ENCODE assay signal across 10 mouse cellular contexts in genomic region chr12:25189174-25189761, GRCm38 (mm10).
DNase-seq lines count a peak whose midpoint lies in the region; ATAC-seq and TF ChIP-seq lines count a peak whose summit lies in the region.
"Had no signal": no experiment of that assay in that cellular context is flagged by ENCODE, and none has a peak within 500 bp of the region (broad histone marks: within the 10 kb centered on the region; RNA-seq: fewer than 3 reads in every experiment).

No protein-coding gene starts in this region.

- no peak for TF ChIP-seq EP300 in heart, adult 2 months (IDR thresholded peaks at IDR 0.05; ENCODE audit: insufficient read depth, low read depth, low read length)

- peak; percentile 51; the same call in 1 of the 2 replicates for ATAC-seq in monocyte, adult 5-6 weeks (replicated peaks; ENCODE audit: insufficient number of reproducible peaks, low FRiP score, low TSS enrichment, poor library complexity, severe bottlenecking)
- ATAC-seq in erythroblast, adult 5-6 weeks (replicated peaks; ENCODE audit: low FRiP score, poor library complexity, severe bottlenecking): no peak

- TF ChIP-seq CTCF in heart, adult 2 months (IDR thresholded peaks at IDR 0.05): no peak

- no peak for TF ChIP-seq POLR2A in heart, adult 2 months (IDR thresholded peaks at IDR 0.05; ENCODE audit: insufficient read depth, low read depth, low read length)

- no peaks in the 10 kb centered on the region for H3K36me3 ChIP-seq in heart, adult 2 months (ENCODE audit: control insufficient read depth, insufficient read depth, low read length)
- H3K36me3 ChIP-seq: embryonic facial prominence, embryonic 12.5 days; neural tube, embryonic 13.5 days had no signal

- WGBS in heart, adult 2 months: 43% methylated on average over 16 of the region's 16 CpGs

- no peak overlapping the region for H3K4me3 ChIP-seq in heart, adult 2 months
- H3K4me3 ChIP-seq: embryonic facial prominence, embryonic 12.5 days; neural tube, embryonic 13.5 days had no signal

- no peak overlapping the region for H3K9ac ChIP-seq in heart, adult 2 months (ENCODE audit: low read depth, low read length)
- H3K9ac ChIP-seq: embryonic facial prominence, embryonic 12.5 days; neural tube, embryonic 13.5 days had no signal

- H3K79me2 ChIP-seq in heart, adult 2 months (replicated peaks; ENCODE audit: control insufficient read depth, insufficient read depth, low read length): no peaks in the 10 kb centered on the region

- intact Hi-C loops in heart, adult 2 months (cut with DNase I): no loop called here

- peaks cover 7% of the 10 kb centered on the region for H3K4me1 ChIP-seq in heart, adult 2 months (ENCODE audit: control insufficient read depth, insufficient read depth, low read length)
- H3K4me1 ChIP-seq: neural tube, embryonic 13.5 days had no signal

- H3K27me3 ChIP-seq in heart, adult 2 months (ENCODE audit: control insufficient read depth, insufficient read depth, low read length): no peaks in the 10 kb centered on the region
- H3K27me3 ChIP-seq: embryonic facial prominence, embryonic 12.5 days; neural tube, embryonic 13.5 days had no signal

- no peak overlapping the region for H3K27ac ChIP-seq in heart, adult 2 months
- H3K27ac ChIP-seq: embryonic facial prominence, embryonic 12.5 days; neural tube, embryonic 13.5 days had no signal

- DNase-seq in B cell, adult 2 months: peak; percentile 64 to 65
- peak; percentile 72 for DNase-seq in T-cell, adult 2 months (ENCODE audit: low spot score)
- peak; percentile 66 to 73 for DNase-seq in heart, adult 2 months
- peak; percentile 38 to 56 for DNase-seq in layer of hippocampus, postnatal 25 days (ENCODE audit: extremely low spot score in 1 of 2, low spot score in 1 of 2)
- DNase-seq in kidney, adult 9 months: no peak
- no peak for DNase-seq in ovary, adult 18-20 months (ENCODE audit: low spot score)

Comparison
In these comparisons a context has a peak if more than half of its experiments do, and no peak if none do; other contexts are left out.
1. DNase-seq: peak in B cell, adult 2 months (2 of 2), T-cell, adult 2 months (single experiment), heart, adult 2 months (2 of 2) and layer of hippocampus, postnatal 25 days (2 of 2); none in kidney, adult 9 months (single experiment) and ovary, adult 18-20 months (single experiment).